Mouse (Mus musculus): ENCODE results near the gene Tm9sf2. TPM values are rescaled to one million over a fixed set of nuclear protein-coding genes. Genes with fewer than 3 reads are reported as not detected.

The Tm9sf2 gene
- polyA plus RNA-seq, 1 experiment from 2014 or later, result 126 TPM

DNA sequence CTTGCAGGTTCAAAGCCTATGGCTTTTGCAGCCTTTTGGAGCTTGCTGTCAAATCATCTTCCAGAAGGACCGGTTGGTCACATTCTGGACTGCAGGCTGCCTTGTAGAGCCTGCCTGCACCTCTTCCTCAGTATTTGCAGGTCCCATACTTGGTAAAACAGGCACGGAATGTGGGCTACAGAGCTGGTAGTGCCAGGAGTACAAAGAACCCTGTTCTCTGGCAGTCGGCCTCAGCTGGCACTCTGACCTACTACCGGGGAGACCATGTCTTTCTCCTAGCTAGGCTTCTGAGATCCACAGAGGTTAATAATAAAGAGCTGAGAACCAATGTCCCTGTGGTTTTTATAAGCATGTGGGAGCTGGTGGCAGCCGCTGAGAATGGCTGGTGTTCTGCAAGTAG lies 83.1 kb downstream of the Tm9sf2 start:
- Histone ChIP-seq H3K27me3 (ENCODE audit: insufficient read depth, poor library complexity, severe bottlenecking) (no peaks in the 10 kb centered on the region), H3K4me1 (no peaks in the 10 kb centered on the region), H3K9me3 (no peaks in the 10 kb centered on the region), H3K27ac (no peak overlapping the region), H3K36me3 (no peaks in the 10 kb centered on the region), H3K4me3 (no peak overlapping the region)
- DNase-seq (ENCODE audit: low spot score), result no peak
- WGBS, result 77% methylated on average over 5 of the region's 5 CpGs

DNA sequence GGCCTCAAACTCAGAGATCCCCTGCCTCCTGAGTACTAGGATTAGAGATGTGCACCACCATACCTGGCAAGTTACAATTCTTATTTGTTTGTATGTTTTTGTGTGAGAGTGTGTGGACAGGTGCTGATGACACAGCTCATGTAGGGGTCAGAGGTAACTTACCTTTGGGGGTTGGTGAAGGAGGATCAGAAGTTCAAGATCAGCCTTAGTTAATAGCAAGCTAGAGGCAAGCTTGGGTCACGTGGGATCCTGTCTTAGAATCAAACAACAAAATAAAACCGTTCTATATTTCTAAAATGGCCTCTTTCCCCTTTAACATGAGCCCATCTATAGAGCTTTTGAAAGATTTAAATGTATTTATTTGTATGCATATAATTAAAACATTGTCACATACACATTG lies 83.7 kb downstream of the Tm9sf2 start:
- H3K4me3 ChIP-seq, result no peak overlapping the region
- no peaks in the 10 kb centered on the region for H3K36me3 ChIP-seq
- no peaks in the 10 kb centered on the region for H3K4me1 ChIP-seq
- H3K27ac ChIP-seq, result no peak overlapping the region
- no peaks in the 10 kb centered on the region for H3K27me3 ChIP-seq (ENCODE audit: insufficient read depth, poor library complexity, severe bottlenecking)
- no peak for DNase-seq (ENCODE audit: low spot score)
- 12% methylated on average over 2 of the region's 2 CpGs for WGBS
- no peaks in the 10 kb centered on the region for H3K9me3 ChIP-seq

DNA sequence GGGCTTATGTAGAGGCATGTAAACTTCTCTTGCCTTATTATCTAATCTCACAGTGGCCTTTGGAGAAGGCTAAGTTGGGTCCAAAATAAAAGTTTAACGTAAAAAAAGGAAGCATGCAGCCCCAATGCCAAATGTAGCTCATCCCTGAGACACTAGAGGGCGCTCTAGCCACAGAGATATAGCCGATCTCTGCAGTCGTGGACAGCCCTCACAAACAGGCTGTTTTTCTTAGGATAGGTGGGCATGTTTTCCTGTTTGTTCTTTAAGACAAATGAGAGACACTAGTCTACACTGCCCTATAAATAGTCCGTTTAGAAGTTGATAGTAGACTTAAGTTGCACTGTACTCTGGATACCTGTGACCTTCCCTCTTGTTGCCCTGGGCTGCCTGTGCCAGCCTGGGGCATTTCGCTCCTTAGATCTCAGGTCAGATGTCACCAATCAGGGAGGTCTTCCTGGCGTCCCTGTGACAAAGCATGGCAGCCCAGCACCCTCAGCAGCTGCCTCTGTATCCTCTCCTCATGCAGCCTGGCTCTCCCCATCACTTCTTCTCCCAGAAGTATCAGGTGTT lies 84.2 kb downstream of the Tm9sf2 start:
- DNase-seq (ENCODE audit: low spot score), result no peak
- Histone ChIP-seq H3K36me3 (no peaks in the 10 kb centered on the region), H3K9me3 (no peaks in the 10 kb centered on the region), H3K4me3 (no peak overlapping the region), H3K27me3 (ENCODE audit: insufficient read depth, poor library complexity, severe bottlenecking) (no peaks in the 10 kb centered on the region), H3K27ac (no peak overlapping the region), H3K4me1 (no peaks in the 10 kb centered on the region)
- WGBS, result 17% methylated on average over 7 of the region's 7 CpGs

DNA sequence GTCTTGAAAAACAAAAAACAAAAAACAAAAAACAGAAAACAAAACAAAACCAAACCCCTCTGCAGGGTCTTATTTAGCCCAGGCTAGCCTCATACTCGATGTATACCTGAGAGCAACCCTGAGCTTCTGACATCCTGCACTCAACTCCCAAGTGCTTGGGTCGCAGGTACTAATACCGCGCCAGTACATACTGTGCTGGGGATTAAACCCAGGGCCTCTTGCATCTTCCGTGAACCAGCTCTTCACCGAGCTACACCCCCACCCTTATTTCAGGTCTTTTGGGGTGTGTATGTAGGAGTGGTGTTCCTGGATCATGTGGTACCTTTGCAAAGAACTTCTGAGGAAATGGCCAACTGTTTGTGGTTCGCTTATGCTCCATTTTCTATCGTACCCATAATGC lies 87.8 kb downstream of the Tm9sf2 start:
- Histone ChIP-seq H3K27ac (no peak overlapping the region), H3K9me3 (no peaks in the 10 kb centered on the region), H3K27me3 (ENCODE audit: insufficient read depth, poor library complexity, severe bottlenecking) (no peaks in the 10 kb centered on the region), H3K4me3 (no peak overlapping the region), H3K36me3 (no peaks in the 10 kb centered on the region), H3K4me1 (no peaks in the 10 kb centered on the region)
- WGBS, result 93% methylated on average over 8 of the region's 8 CpGs
- DNase-seq (ENCODE audit: low spot score), result no peak

DNA sequence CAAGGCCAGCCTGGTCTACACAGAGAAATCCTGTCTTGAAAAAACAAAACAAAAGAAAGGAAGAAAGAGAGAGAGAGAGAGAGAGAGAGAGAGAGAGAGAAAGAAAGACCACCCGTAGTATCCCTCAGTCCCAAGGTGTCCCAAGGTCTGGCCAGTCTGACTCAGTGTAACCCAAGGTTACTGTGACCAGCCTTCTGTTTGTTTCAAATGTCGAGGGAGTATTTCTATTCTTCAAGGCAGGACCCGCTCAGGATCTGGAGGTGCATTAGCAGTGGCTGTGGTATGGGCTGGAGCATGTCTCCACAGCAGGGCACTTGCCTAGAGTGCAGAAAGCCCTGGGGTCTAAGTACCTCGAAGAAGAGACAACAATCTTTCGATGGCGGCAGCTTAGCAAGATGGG lies 90.0 kb downstream of the Tm9sf2 start:
- no peak for DNase-seq (ENCODE audit: low spot score)
- no peaks in the 10 kb centered on the region for H3K36me3 ChIP-seq
- no peak overlapping the region for H3K27ac ChIP-seq
- no peak overlapping the region for H3K4me3 ChIP-seq
- H3K9me3 ChIP-seq, result no peaks in the 10 kb centered on the region
- WGBS, result 77% methylated on average over 6 of the region's 6 CpGs
- no peaks in the 10 kb centered on the region for H3K4me1 ChIP-seq
- no peaks in the 10 kb centered on the region for H3K27me3 ChIP-seq (ENCODE audit: insufficient read depth, poor library complexity, severe bottlenecking)

DNA sequence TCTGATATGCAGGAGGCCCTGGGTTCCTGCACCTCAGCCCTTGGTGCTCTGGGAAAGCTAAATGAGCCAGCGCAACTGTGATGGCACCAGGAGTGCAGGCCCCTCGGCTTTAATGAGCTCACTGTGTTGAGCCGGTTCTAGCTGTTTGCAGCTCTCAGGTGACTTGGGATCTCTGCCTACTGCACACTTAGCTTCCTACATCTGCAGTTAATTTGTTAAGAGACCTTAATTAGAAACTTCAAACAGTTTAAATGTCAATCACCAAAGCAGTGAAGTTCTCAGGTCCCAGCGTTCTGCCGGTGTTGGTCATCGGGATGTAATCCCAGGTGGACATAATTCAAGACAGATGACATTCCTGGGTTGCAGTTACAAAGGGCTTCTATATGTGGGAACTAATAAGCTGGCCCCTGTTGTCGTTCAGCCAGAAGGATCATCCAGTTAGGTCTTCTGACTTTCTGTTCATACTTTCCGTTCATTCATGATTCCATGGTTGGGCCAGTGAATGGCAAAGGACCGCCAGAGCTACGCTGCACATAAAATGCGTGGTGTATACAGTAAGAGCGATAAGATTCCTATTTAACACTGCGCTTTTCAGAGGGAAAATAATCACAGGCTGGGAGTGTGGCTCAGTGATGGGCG lies 93.5 kb downstream of the Tm9sf2 start:
- DNase-seq (ENCODE audit: low spot score), result no peak
- Histone ChIP-seq H3K9me3 (no peaks in the 10 kb centered on the region), H3K36me3 (no peaks in the 10 kb centered on the region), H3K4me3 (no peak overlapping the region), H3K27me3 (ENCODE audit: insufficient read depth, poor library complexity, severe bottlenecking) (no peaks in the 10 kb centered on the region), H3K4me1 (no peaks in the 10 kb centered on the region), H3K27ac (no peak overlapping the region)
- WGBS, result 75% methylated on average over 14 of the region's 14 CpGs

DNA sequence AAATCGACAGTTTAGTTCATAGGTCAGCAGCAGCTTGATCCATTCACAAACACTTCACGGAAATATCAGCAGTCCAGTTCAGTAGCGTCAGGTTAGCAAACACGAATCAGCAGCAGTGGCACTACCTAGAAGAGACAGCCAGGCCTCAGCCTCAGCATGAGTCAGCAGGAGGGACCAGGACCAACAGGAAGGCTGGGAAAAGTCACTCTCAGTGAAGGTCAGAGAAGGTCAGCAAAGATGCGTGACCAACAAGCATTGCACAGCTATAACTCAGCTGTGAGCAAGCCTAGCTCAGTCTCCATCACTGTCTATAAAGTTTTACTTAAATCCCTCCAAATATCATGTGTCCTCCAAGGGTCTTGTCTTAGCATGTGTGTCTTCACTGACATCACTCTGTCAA lies 102.3 kb downstream of the Tm9sf2 start:
- no peaks in the 10 kb centered on the region for H3K4me1 ChIP-seq
- H3K4me3 ChIP-seq, result no peak overlapping the region
- H3K27ac ChIP-seq, result no peak overlapping the region
- DNase-seq (ENCODE audit: low spot score), result no peak
- H3K9me3 ChIP-seq, result no peaks in the 10 kb centered on the region
- 77% methylated on average over 5 of the region's 5 CpGs for WGBS
- no peaks in the 10 kb centered on the region for H3K36me3 ChIP-seq
- no peaks in the 10 kb centered on the region for H3K27me3 ChIP-seq (ENCODE audit: insufficient read depth, poor library complexity, severe bottlenecking)

Other genes starting within 250 kb of the Tm9sf2 start
- 63.4 and 68.7 TPM in 2 replicates for gene Ubac2, start 228.4 kb upstream of the Tm9sf2 start, polyA plus RNA-seq (2016; fragmentation: Nextera tagmentation; extraction: Ambion mirVana)
- 0.34 TPM in 1 of 2 replicates, not detected in the other for gene Gpr18, start 191.3 kb upstream of the Tm9sf2 start, polyA plus RNA-seq (2016; fragmentation: Nextera tagmentation; extraction: Ambion mirVana)
- gene Gpr183, start 141.8 kb upstream of the Tm9sf2 start, polyA plus RNA-seq (2016; fragmentation: Nextera tagmentation; extraction: Ambion mirVana), result 1.6 and 2.3 TPM in 2 replicates
- gene Timm8a2, start 72.4 kb upstream of the Tm9sf2 start, polyA plus RNA-seq (2016; fragmentation: Nextera tagmentation; extraction: Ambion mirVana), result not detected in 2 replicates
- gene Clybl, start 74.7 kb downstream of the Tm9sf2 start, polyA plus RNA-seq (2016; fragmentation: Nextera tagmentation; extraction: Ambion mirVana), result 43.5 and 63.8 TPM in 2 replicates

Measured in heart, embryonic 10.5 days (tissue).